Mouse (Mus musculus) midbrain, embryonic 14.5 days (tissue): ENCODE data around the gene Lin52. TPM values are rescaled to one million over a fixed set of nuclear protein-coding genes. Genes with fewer than 3 reads are reported as not detected.

Experiments used
- ATAC-seq: fragments of 200-750 bp; cut with Nextera tagmentation; 2 replicates; pipeline ENCODE4 v1.8.0; 2017; ENCODE audit warnings: moderate number of reproducible peaks, moderate library complexity; ENCODE audit not compliant: low FRiP score, low TSS enrichment
- DNase-seq: peaks from one replicate; pipeline ENCODE4 v3.0.0-alpha.2; 2015
- H3K27ac ChIP-seq: fragments of 300-500 bp; sonication (generic); replicated peaks from 2 replicates; pipeline ENCODE4 v1.5.1; 2014; ENCODE audit warnings: mild to moderate bottlenecking, low read depth, low read length, moderate library complexity
- H3K27me3 ChIP-seq: fragments of 300-500 bp; sonication (generic); 2 replicates; pipeline ENCODE4 v1.6.1; 2014; ENCODE audit warnings: low read length, control low read depth, mixed read lengths; ENCODE audit not compliant: control insufficient read depth, insufficient read depth
- H3K36me3 ChIP-seq: fragments of 300-500 bp; sonication (generic); 2 replicates; pipeline ENCODE4 v1.6.1; 2014; ENCODE audit warnings: low read length, control low read depth; ENCODE audit not compliant: control insufficient read depth, insufficient read depth
- H3K4me1 ChIP-seq: fragments of 300-500 bp; sonication (generic); 2 replicates; pipeline ENCODE4 v1.6.1; 2014; ENCODE audit warnings: mild to moderate bottlenecking, antibody characterized with exemption, low read length, control low read depth; ENCODE audit not compliant: control insufficient read depth, insufficient read depth
- H3K4me2 ChIP-seq: fragments of 300-500 bp; sonication (generic); 2 replicates; pipeline ENCODE4 v1.6.1; 2014; ENCODE audit warnings: mild to moderate bottlenecking, low read length, moderate library complexity
- H3K4me3 ChIP-seq: fragments of 300-500 bp; sonication (generic); replicated peaks from 2 replicates; pipeline ENCODE4 v1.5.1; 2014; ENCODE audit warnings: low read depth, low read length
- H3K9ac ChIP-seq: fragments of 300-500 bp; sonication (generic); replicated peaks from 2 replicates; pipeline ENCODE4 v1.6.1; 2014; ENCODE audit warnings: mild to moderate bottlenecking, low read length, moderate library complexity
- H3K9me3 ChIP-seq: fragments of 300-500 bp; sonication (generic); 2 replicates; pipeline ENCODE4 v1.6.1; 2016; ENCODE audit warnings: low read length, control low read depth, mixed read lengths; ENCODE audit not compliant: control insufficient read depth
- WGBS: fragments of 180-500 bp; shearing (Covaris S2); extraction: QIAGEN DNeasy Blood & Tissue Kit; methylation state at CpG from one replicate; pipeline ENCODE4 v1.1.7; 2014; 5-methylcytosine and 5-hydroxymethylcytosine counted together
- polyA plus RNA-seq: library from polyadenylated mRNA; unstranded; fragments of >200 nt; fragmentation: Nextera tagmentation; extraction: Ambion mirVana; gene quantifications from 2 replicates; pipeline ENCODE4 v1.2.1, GENCODE M21; 2014

Gene Lin52
- polyA plus RNA-seq, 1 experiment from 2014 or later: 41.5 TPM

DNA sequence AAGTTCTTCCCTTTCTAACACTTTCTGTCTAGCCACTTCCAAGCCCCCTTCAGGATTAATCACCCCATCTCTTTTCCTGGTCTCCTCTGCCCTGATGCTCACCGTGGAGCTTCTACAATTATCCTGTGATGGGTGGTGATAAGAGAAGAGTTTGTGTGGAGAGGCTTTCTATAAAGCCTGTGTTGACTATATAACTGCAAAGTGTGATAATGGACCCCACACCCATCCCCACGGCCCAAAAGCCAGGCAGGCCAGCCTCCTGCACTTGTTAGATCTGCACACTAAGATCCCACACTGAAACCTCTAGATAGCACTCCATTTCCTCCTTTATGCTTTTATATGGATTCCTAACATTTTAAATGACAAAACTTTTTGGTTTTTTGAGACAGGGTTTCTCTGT is 66.8 kb downstream of the Lin52 start:
- no peak overlapping the region for H3K9ac ChIP-seq
- no peak overlapping the region for H3K4me3 ChIP-seq
- no peak overlapping the region for H3K27ac ChIP-seq
- no peaks in the 10 kb centered on the region for H3K4me1 ChIP-seq
- no peaks in the 10 kb centered on the region for H3K9me3 ChIP-seq
- DNase-seq: no peak
- ATAC-seq: no peak
- H3K27me3 ChIP-seq: no peaks in the 10 kb centered on the region
- no peak overlapping the region for H3K4me2 ChIP-seq
- WGBS: 90% methylated on average over 2 of the region's 2 CpGs
- H3K36me3 ChIP-seq: no peaks in the 10 kb centered on the region

DNA sequence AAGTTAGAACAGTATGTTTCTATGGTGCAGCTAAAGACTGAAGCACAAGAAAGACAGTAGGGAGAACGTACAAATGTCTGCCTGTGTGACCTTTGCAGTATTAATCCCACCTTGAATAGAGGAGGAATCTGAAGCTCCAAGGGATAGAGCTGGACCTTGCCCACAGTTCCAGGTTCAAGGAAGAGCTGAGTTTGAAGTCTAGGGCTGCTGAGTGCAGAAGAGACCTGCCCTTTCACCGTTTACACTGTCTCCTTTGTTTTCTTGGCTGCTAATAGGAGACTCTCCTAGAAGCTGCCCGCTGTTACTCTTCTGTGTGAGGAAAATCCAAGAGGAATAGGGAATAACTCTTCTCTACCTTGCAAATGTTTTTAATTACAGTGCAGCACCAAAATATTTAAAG is 72.5 kb downstream of the Lin52 start:
- 66% methylated on average over 3 of the region's 3 CpGs for WGBS
- Histone ChIP-seq H3K27me3 (no peaks in the 10 kb centered on the region), H3K9ac (no peak overlapping the region), H3K9me3 (no peaks in the 10 kb centered on the region), H3K4me1 (peaks cover 10% of the 10 kb centered on the region; the same call in 1 of the 2 replicates), H3K4me3 (no peak overlapping the region), H3K4me2 (no peak overlapping the region), H3K36me3 (no peaks in the 10 kb centered on the region), H3K27ac (no peak overlapping the region)
- DNase-seq (no peak), ATAC-seq (no peak)

DNA sequence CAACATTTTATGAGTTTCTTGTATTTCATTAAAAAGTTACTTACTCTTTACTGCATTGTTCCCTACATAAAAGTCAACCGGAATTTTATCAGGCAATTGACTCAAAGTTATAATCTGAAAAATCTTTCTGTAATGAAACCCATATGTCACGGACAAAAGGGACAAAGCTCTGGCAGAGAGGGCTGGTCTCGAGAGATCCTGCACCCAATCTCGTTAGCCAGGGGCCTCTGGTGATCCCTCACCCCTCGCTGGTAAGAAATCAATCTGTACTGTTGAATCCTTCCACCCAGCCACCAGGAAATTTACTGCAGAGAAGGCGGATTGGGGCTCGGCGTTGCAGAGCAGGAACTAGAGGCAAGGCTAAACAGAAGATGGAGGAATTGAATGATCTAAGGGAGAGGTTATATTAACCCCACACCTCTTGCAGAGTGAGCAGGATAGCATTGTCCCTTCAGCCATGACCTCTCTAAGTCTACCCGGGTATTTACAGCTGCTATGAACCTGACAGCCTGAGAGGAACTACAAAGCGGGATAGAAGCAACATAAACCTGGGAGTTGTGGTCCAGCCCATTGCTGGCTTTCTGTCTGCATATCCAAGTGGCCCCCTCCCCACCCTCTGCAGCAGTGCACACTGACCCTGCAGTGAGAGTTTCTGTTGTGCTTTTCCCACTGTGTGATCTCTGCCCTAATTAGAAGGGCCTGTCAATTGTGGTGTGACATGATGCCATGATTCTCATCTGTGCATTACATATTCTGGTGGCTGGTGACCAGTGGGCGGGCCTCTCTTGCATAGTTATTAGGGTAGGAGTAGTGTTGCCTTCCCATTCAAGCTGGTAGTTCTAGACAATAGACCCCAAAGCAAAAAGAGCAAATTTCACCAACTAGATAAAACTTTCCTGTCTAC is 73.2 kb downstream of the Lin52 start:
- no peak for ATAC-seq
- Histone ChIP-seq H3K27ac (no peak overlapping the region), H3K27me3 (no peaks in the 10 kb centered on the region), H3K4me2 (no peak overlapping the region), H3K36me3 (no peaks in the 10 kb centered on the region), H3K9ac (no peak overlapping the region), H3K4me3 (no peak overlapping the region), H3K4me1 (peaks cover 10% of the 10 kb centered on the region; the same call in 1 of the 2 replicates), H3K9me3 (no peaks in the 10 kb centered on the region)
- 68% methylated on average over 11 of the region's 11 CpGs for WGBS
- DNase-seq: no peak

GRCm38 (mm10) chr12:84525422-84525821 is 74.2 kb downstream of the Lin52 start:
- H3K27me3 ChIP-seq: no peaks in the 10 kb centered on the region
- 89% methylated on average over 12 of the region's 12 CpGs for WGBS
- no peak overlapping the region for H3K4me3 ChIP-seq
- no peak overlapping the region for H3K4me2 ChIP-seq
- peaks cover 10% of the 10 kb centered on the region; the same call in 1 of the 2 replicates for H3K4me1 ChIP-seq
- H3K9ac ChIP-seq: no peak overlapping the region
- H3K27ac ChIP-seq: no peak overlapping the region
- H3K9me3 ChIP-seq: no peaks in the 10 kb centered on the region
- H3K36me3 ChIP-seq: no peaks in the 10 kb centered on the region
- no peak for ATAC-seq
- no peak for DNase-seq

DNA sequence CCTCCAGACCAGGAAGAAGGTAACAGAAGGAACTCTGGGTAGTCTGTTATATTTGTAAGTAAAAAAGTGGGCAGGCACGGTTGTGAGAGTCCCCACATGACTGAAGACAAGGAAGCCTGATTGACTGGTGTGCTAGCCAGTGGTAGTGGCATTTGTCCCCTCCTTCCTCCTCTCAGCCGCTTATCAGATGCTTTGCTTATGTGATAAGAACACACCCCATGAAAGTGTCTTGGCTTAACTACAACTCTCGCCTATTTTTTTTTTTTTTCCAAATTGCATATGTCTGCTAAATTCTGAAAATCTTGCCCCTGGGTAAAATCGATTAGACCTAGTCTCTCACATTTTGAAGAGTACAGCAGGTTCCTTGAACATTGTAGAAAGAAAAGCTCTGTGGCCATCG is 79.2 kb downstream of the Lin52 start:
- Histone ChIP-seq H3K4me3 (no peak overlapping the region), H3K36me3 (no peaks in the 10 kb centered on the region), H3K9me3 (no peaks in the 10 kb centered on the region), H3K4me2 (no peak overlapping the region), H3K9ac (no peak overlapping the region), H3K27me3 (no peaks in the 10 kb centered on the region; the same call in 1 of the 2 replicates), H3K4me1 (peaks cover 22% of the 10 kb centered on the region), H3K27ac (no peak overlapping the region)
- WGBS: 89% methylated on average over 5 of the region's 5 CpGs
- no peak for DNase-seq
- no peak for ATAC-seq

DNA sequence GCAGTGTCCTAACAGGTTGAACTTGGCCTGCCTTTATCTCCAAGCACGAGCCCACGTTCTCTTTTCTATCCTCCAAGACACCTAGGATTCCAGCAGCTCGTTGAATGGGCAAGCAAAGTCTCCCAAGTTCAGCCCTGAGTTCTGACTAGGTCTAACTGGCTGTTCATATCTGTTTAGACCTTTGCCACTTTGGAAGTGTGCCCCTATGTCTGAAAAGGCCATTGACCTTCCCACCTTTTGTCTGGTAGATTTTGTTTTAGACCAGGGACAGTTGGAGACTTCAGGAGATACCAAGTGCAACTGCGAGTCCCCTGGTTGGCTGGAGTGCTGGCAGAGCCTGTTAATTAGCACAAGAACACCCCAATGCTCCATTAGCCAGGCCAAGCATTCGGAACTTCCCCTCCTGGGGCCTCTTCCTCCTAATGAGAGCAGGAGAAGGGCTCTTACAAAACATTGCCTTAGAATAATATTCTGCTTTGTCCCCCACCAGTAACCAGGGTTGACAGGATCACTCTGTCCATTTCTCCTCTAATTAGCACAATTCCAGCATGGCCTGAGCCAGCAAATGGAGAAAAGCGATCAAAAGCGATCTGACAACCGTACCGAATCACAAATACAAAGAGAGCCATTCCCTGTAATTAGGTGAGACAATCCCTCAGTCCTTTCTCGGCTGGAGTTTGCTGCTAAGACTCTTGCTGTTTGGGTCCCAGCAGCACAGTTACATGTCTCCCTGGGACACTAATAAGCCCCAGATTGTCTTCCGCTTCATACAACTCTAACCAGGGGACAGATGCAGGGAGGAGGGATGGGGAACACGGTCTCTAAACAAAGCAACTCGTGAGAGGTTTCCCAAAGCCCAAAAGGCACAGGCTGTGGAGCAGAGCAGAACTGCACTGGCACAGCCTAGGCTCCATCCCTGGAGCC is 80.9 kb downstream of the Lin52 start:
- Histone ChIP-seq H3K4me2 (no peak overlapping the region), H3K27me3 (no peaks in the 10 kb centered on the region; the same call in 1 of the 2 replicates), H3K9me3 (no peaks in the 10 kb centered on the region), H3K4me3 (no peak overlapping the region), H3K36me3 (no peaks in the 10 kb centered on the region), H3K4me1 (peaks cover 17% of the 10 kb centered on the region), H3K9ac (no peak overlapping the region), H3K27ac (peak overlapping the region; percentile 52; the same call in 1 of the 2 replicates)
- DNase-seq (peak; percentile 81), ATAC-seq (peak; percentile 82)
- WGBS: 15% methylated on average over 13 of the region's 13 CpGs

- WGBS: 38% methylated on average over 8 of the region's 8 CpGs
- no peaks in the 10 kb centered on the region for H3K9me3 ChIP-seq
- DNase-seq: no peak
- H3K36me3 ChIP-seq: no peaks in the 10 kb centered on the region
- no peaks in the 10 kb centered on the region; the same call in 1 of the 2 replicates for H3K27me3 ChIP-seq
- ATAC-seq: no peak
- no peak overlapping the region for H3K4me3 ChIP-seq
- H3K27ac ChIP-seq: peak overlapping the region; percentile 33; the same call in 1 of the 2 replicates
- peaks cover 17% of the 10 kb centered on the region for H3K4me1 ChIP-seq
- no peak overlapping the region for H3K4me2 ChIP-seq
- H3K9ac ChIP-seq: no peak overlapping the region
Measured at GRCm38 (mm10) chr12:84532830-84533199, 81.6 kb downstream of the Lin52 start.

- H3K4me2 ChIP-seq: no peak overlapping the region
- H3K4me1 ChIP-seq: peaks cover 17% of the 10 kb centered on the region
- ATAC-seq (no peak), DNase-seq (no peak)
- H3K9ac ChIP-seq: no peak overlapping the region
- no peak overlapping the region for H3K4me3 ChIP-seq
- no peaks in the 10 kb centered on the region for H3K36me3 ChIP-seq
- H3K27me3 ChIP-seq: no peaks in the 10 kb centered on the region; the same call in 1 of the 2 replicates
- H3K27ac ChIP-seq: no peak overlapping the region
- no peaks in the 10 kb centered on the region for H3K9me3 ChIP-seq
- 70% methylated on average over 7 of the region's 7 CpGs for whole genome bisulfite sequencing
Measured at GRCm38 (mm10) chr12:84533706-84534486, 82.7 kb downstream of the Lin52 start.
